Mouse (Mus musculus) megakaryocyte-erythroid progenitor cell, adult 5-6 weeks (primary cell): ENCODE measurements around the gene Ppan. TPM values are rescaled to one million over a fixed set of nuclear protein-coding genes. Genes with fewer than 3 reads are reported as not detected.

ENCODE experiments used
- ATAC-seq: replicated peaks from 2 replicates; pipeline ENCODE4 v1.8.0; 2016; ENCODE audit warnings: mild to moderate bottlenecking, inconsistent platforms; ENCODE audit not compliant: severe bottlenecking, poor library complexity, low FRiP score, low TSS enrichment
- total RNA-seq, 2 experiments: library from RNA; stranded (forward) in 1 of 2; stranded (reverse) in 1 of 2; fragments of 200-1000, 215-1000 nt in 1 of 2; fragments of >200 nt in 1 of 2; fragmentation: Nextera tagmentation in 1 of 2; gene quantifications; 2 replicates each; pipeline ENCODE4 v1.2.3; 2014 to 2017

Gene Ppan
- total RNA-seq, 2 experiments from 2014 or later, result 174 to 175 TPM

GRCm38 (mm10) chr9:20898511-20899073, 10.6 kb downstream of the Ppan start, which contains the start of gene Eif3g:
Eif3g (minus strand) TSS chr9:20898623.
- ATAC-seq, result peak; percentile 40

- ATAC-seq, result peak; percentile 60
Observed at GRCm38 (mm10) chr9:20901466-20902173, 13.6 kb downstream of the Ppan start.

DNA sequence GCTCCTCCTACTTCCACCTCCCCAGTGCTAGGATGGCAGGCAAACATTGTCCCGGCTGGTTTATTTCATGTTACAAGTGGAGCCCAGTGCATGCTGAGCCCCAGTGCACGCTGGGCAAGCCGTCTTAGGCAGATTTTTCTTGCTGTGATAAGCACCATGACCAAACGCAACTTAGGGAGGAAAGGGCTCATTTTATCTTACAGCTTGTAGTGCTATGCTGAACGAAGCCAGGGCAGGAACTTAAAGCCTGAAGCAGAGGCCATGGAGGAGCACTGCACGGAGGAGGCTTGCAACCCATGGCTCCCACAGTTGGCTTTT, 14.2 kb downstream of the Ppan start:
- peak; percentile 71 for ATAC-seq

GRCm38 (mm10) chr9:20909948-20910347, 22.0 kb downstream of the Ppan start:
- ATAC-seq, result 0 out of 2 replicates have a peak, but pooled peaks have one; percentile 18

GRCm38 (mm10) chr9:20916160-20916559, 28.2 kb downstream of the Ppan start:
- ATAC-seq, result peak; percentile 69

DNA sequence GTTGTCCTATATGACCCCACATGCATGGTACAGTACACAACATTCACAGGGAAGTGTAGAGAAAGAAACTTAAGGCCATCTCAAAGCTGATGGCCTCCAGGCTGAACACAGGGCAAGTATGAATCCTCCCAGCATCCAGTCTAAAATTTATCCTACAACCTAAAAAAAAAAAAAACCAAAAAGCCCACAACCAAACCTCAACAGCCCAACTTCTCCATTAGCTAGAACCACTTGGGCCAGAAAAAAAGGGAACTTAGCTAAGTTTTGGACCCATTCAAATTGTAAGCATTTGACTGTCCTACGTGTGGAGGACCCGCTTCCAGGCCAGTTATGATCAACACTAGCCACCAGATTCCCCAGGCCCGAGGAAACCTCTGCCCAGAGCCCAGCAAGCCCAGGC, 35.3 kb downstream of the Ppan start:
- no peak for ATAC-seq

Other genes with a start within 250 kb of the Ppan start
- gene Ubl5, start 245.3 kb upstream of the Ppan start, total RNA-seq (2014; fragmentation: Nextera tagmentation), result 379 and 438 TPM in 2 replicates
- 101 and 188 TPM in 2 replicates for gene Ubl5, start 245.3 kb upstream of the Ppan start, total RNA-seq (2017)
- 19.6 and 24.5 TPM in 2 replicates for gene Fbxl12, start 243.4 kb upstream of the Ppan start, total RNA-seq (2014; fragmentation: Nextera tagmentation)
- 2.6 and 3.8 TPM in 2 replicates for gene Fbxl12, start 243.4 kb upstream of the Ppan start, total RNA-seq (2017)
- 15.2 and 18.6 TPM in 2 replicates for gene Pin1, start 236.1 kb upstream of the Ppan start, total RNA-seq (2014; fragmentation: Nextera tagmentation)
- gene Pin1, start 236.1 kb upstream of the Ppan start, total RNA-seq (2017), result 11.5 and 18.2 TPM in 2 replicates
- not detected in 2 replicates for gene Olfm2, start 141.8 kb upstream of the Ppan start, total RNA-seq (2014; fragmentation: Nextera tagmentation)
- gene Olfm2, start 141.8 kb upstream of the Ppan start, total RNA-seq (2017), result not detected in 2 replicates
- not detected in 2 replicates for gene Col5a3, start 73.1 kb upstream of the Ppan start, total RNA-seq (2014; fragmentation: Nextera tagmentation)
- not detected in 2 replicates for gene Col5a3, start 73.1 kb upstream of the Ppan start, total RNA-seq (2017)
- gene Rdh8, start 69.7 kb upstream of the Ppan start, total RNA-seq (2014; fragmentation: Nextera tagmentation), result not detected in 2 replicates
- not detected in 2 replicates for gene Rdh8, start 69.7 kb upstream of the Ppan start, total RNA-seq (2017)
- 37.9 and 44.3 TPM in 2 replicates for gene A230050P20Rik, start 19.5 kb upstream of the Ppan start, total RNA-seq (2014; fragmentation: Nextera tagmentation)
- gene A230050P20Rik, start 19.5 kb upstream of the Ppan start, total RNA-seq (2017), result 11.9 and 24.0 TPM in 2 replicates
- gene Angptl6, start 8.4 kb upstream of the Ppan start, total RNA-seq (2014; fragmentation: Nextera tagmentation), result 1.1 and 2.7 TPM in 2 replicates
- gene Angptl6, start 8.4 kb upstream of the Ppan start, total RNA-seq (2017), result 0.42 TPM in 1 of 2 replicates, not detected in the other
- gene Eif3g, start 10.4 kb downstream of the Ppan start, total RNA-seq (2014; fragmentation: Nextera tagmentation), result 308 and 325 TPM in 2 replicates
- gene Eif3g, start 10.4 kb downstream of the Ppan start, total RNA-seq (2017), result 259 and 301 TPM in 2 replicates
- 163 and 192 TPM in 2 replicates for gene Dnmt1, start 71.7 kb downstream of the Ppan start, total RNA-seq (2014; fragmentation: Nextera tagmentation)
- 190 and 210 TPM in 2 replicates for gene Dnmt1, start 71.7 kb downstream of the Ppan start, total RNA-seq (2017)
- 1.7 and 3.4 TPM in 2 replicates for gene S1pr2, start 88.6 kb downstream of the Ppan start, total RNA-seq (2014; fragmentation: Nextera tagmentation)
- 0.46 TPM in 1 of 2 replicates, not detected in the other for gene S1pr2, start 88.6 kb downstream of the Ppan start, total RNA-seq (2017)
- 66.2 and 78.8 TPM in 2 replicates for gene Mrpl4, start 114.6 kb downstream of the Ppan start, total RNA-seq (2014; fragmentation: Nextera tagmentation)
- 23.7 and 43.3 TPM in 2 replicates for gene Mrpl4, start 114.6 kb downstream of the Ppan start, total RNA-seq (2017)
- gene Icam1, start 127.8 kb downstream of the Ppan start, total RNA-seq (2014; fragmentation: Nextera tagmentation), result 1.9 and 3.4 TPM in 2 replicates
- gene Icam1, start 127.8 kb downstream of the Ppan start, total RNA-seq (2017), result 3.6 TPM in 2 replicates
- gene Icam4, start 141.2 kb downstream of the Ppan start, total RNA-seq (2014; fragmentation: Nextera tagmentation), result 34.3 and 38.9 TPM in 2 replicates
- gene Icam4, start 141.2 kb downstream of the Ppan start, total RNA-seq (2017), result 16.3 and 40.0 TPM in 2 replicates
- 1.1 and 1.2 TPM in 2 replicates for gene Icam5, start 143.9 kb downstream of the Ppan start, total RNA-seq (2014; fragmentation: Nextera tagmentation)
- 0.05 and 0.27 TPM in 2 replicates for gene Icam5, start 143.9 kb downstream of the Ppan start, total RNA-seq (2017)
- gene Zglp1, start 178.9 kb downstream of the Ppan start, total RNA-seq (2014; fragmentation: Nextera tagmentation), result 10.2 TPM in 1 of 2 replicates, not detected in the other
- 1.7 TPM in 1 of 2 replicates, not detected in the other for gene Zglp1, start 178.9 kb downstream of the Ppan start, total RNA-seq (2017)
- 4.5 TPM in 1 of 2 replicates, not detected in the other for gene Gm49373, start 184.9 kb downstream of the Ppan start, total RNA-seq (2014; fragmentation: Nextera tagmentation)
- gene Gm49373, start 184.9 kb downstream of the Ppan start, total RNA-seq (2017), result not detected in 2 replicates
- gene Fdx1l, start 185.4 kb downstream of the Ppan start, total RNA-seq (2014; fragmentation: Nextera tagmentation), result 66.9 and 79.7 TPM in 2 replicates
- gene Fdx1l, start 185.4 kb downstream of the Ppan start, total RNA-seq (2017), result 60.6 and 70.5 TPM in 2 replicates
- gene Gm38431, start 203.8 kb downstream of the Ppan start, total RNA-seq (2014; fragmentation: Nextera tagmentation), result 38.6 and 39.7 TPM in 2 replicates
- 5.9 and 15.6 TPM in 2 replicates for gene Gm38431, start 203.8 kb downstream of the Ppan start, total RNA-seq (2017)
- gene Raver1, start 203.8 kb downstream of the Ppan start, total RNA-seq (2014; fragmentation: Nextera tagmentation), result 66.3 and 81.1 TPM in 2 replicates
- 12.9 and 16.8 TPM in 2 replicates for gene Raver1, start 203.8 kb downstream of the Ppan start, total RNA-seq (2017)
- 24.9 and 40.0 TPM in 2 replicates for gene Tyk2, start 243.1 kb downstream of the Ppan start, total RNA-seq (2014; fragmentation: Nextera tagmentation)
- 13.2 and 14.4 TPM in 2 replicates for gene Tyk2, start 243.1 kb downstream of the Ppan start, total RNA-seq (2017)